Mouse (Mus musculus): ENCODE measurements around the gene Pycr1.

- TF ChIP-seq CTCF (IDR thresholded peaks at IDR 0.05; ENCODE audit: borderline replicate concordance, insufficient read depth, low read length), result no peak
- no peak for TF ChIP-seq POLR2A (IDR thresholded peaks at IDR 0.05; ENCODE audit: low read depth, low read length)
Measured at GRCm38 (mm10) chr11:120629911-120630310, 13.7 kb downstream of the Pycr1 start.

Data from embryonic fibroblast, embryonic 13.5 days (primary cell).